Mouse (Mus musculus) C2C12 (cell line): ENCODE results near the gene Setd5. TPM values are rescaled to one million over a fixed set of nuclear protein-coding genes. Genes with fewer than 3 reads are reported as not detected.
A peak's percentile ranks its signal among the peaks of the same experiment; 100 is the strongest.

Experiments used
- H3K27me3 ChIP-seq: one replicate; pipeline ENCODE4 v1.6.1; 2011; ENCODE audit not compliant: control insufficient read depth, insufficient read depth, insufficient read length
- H3K36me3 ChIP-seq: one replicate; pipeline ENCODE4 v1.6.1; 2011; ENCODE audit not compliant: control insufficient read depth, insufficient read depth
- H3K4me3 ChIP-seq: one replicate; pipeline ENCODE4 v1.5.1; 2011; ENCODE audit warnings: mild to moderate bottlenecking, control low read depth; ENCODE audit not compliant: poor library complexity, insufficient read depth, severe bottlenecking
- H3K79me2 ChIP-seq: one replicate; pipeline ENCODE4 v1.6.1; 2011; ENCODE audit not compliant: control insufficient read depth, insufficient read depth
- H3K79me3 ChIP-seq: one replicate; pipeline ENCODE4 v1.6.1; 2011; ENCODE audit warnings: low read depth, control low read depth
- H3ac ChIP-seq: one replicate; pipeline ENCODE3; 2011; ENCODE audit warnings: low read depth; ENCODE audit not compliant: control insufficient read depth, insufficient read length
- CEBPB ChIP-seq: IDR thresholded peaks from one replicate; pipeline ENCODE4 v1.6.1; 2011; ENCODE audit warnings: low read depth, mild to moderate bottlenecking, control low read depth, moderate library complexity
- CTCF ChIP-seq: IDR thresholded peaks from one replicate; pipeline ENCODE4 v1.5.1; 2011; ENCODE audit not compliant: control insufficient read depth, insufficient read depth, insufficient read length
- FOSL1 ChIP-seq: IDR thresholded peaks from one replicate; pipeline ENCODE4 v1.8.0; 2011; ENCODE audit warnings: mild to moderate bottlenecking, low read length; ENCODE audit not compliant: poor library complexity, insufficient read depth, severe bottlenecking
- MAX ChIP-seq: IDR thresholded peaks from one replicate; pipeline ENCODE4 v1.6.1; 2011; ENCODE audit warnings: mild to moderate bottlenecking, control low read depth
- MYOD1 ChIP-seq: IDR thresholded peaks from one replicate; pipeline ENCODE4 v1.6.1; 2011; ENCODE audit warnings: low read depth; ENCODE audit not compliant: control insufficient read depth, insufficient read length
- MYOG ChIP-seq: IDR thresholded peaks from one replicate; pipeline ENCODE4 v1.6.1; 2011; ENCODE audit not compliant: control insufficient read depth, insufficient read length; ENCODE audit errors: extremely low read depth
- USF1 ChIP-seq: IDR thresholded peaks from one replicate; pipeline ENCODE4 v1.6.1; 2011; ENCODE audit warnings: low read depth, mild to moderate bottlenecking, control low read depth, moderate library complexity
- polyA plus RNA-seq: library from polyadenylated mRNA; unstranded; fragments of >200 nt; fragmentation: generic; extraction: Trizol; gene quantifications from one replicate; pipeline ENCODE4 v1.2.1, GENCODE M21; 2012; ENCODE audit warnings: missing spikeins

The Setd5 gene
- polyA plus RNA-seq, 1 experiment: 17.0 TPM

- TF ChIP-seq FOSL1 (no peak), USF1 (no peak), MAX (no peak), CTCF (no peak), MYOD1 (no peak), CEBPB (no peak), MYOG (no peak)
- no peaks in the 10 kb centered on the region for H3K36me3 ChIP-seq
- no peak overlapping the region for H3K4me3 ChIP-seq
- H3ac ChIP-seq: no peak overlapping the region
- H3K79me3 ChIP-seq: no peaks in the 10 kb centered on the region
- H3K79me2 ChIP-seq: no peaks in the 10 kb centered on the region
- no peaks in the 10 kb centered on the region for H3K27me3 ChIP-seq
These were observed 45.0 kb upstream of the Setd5 start for GRCm38 (mm10) chr6:113032121-113032520.

- H3K79me2 ChIP-seq: no peaks in the 10 kb centered on the region
- no peak overlapping the region for H3K4me3 ChIP-seq
- H3K27me3 ChIP-seq: no peaks in the 10 kb centered on the region
- no peaks in the 10 kb centered on the region for H3K79me3 ChIP-seq
- H3ac ChIP-seq: no peak overlapping the region
- no peaks in the 10 kb centered on the region for H3K36me3 ChIP-seq
- TF ChIP-seq USF1: no peak
These were observed 44.0 kb upstream of the Setd5 start for GRCm38 (mm10) chr6:113033185-113033584.

GRCm38 (mm10) chr6:113034466-113034865, 42.7 kb upstream of the Setd5 start:
- no peaks in the 10 kb centered on the region for H3K27me3 ChIP-seq
- no peak overlapping the region for H3ac ChIP-seq
- no peaks in the 10 kb centered on the region for H3K79me2 ChIP-seq
- H3K79me3 ChIP-seq: no peaks in the 10 kb centered on the region
- H3K4me3 ChIP-seq: no peak overlapping the region
- TF ChIP-seq MYOG: no peak
- TF ChIP-seq USF1: no peak
- TF ChIP-seq CEBPB: no peak
- no peak for TF ChIP-seq FOSL1
- TF ChIP-seq MYOD1: no peak
- no peak for TF ChIP-seq MAX
- no peak for TF ChIP-seq CTCF
- H3K36me3 ChIP-seq: no peaks in the 10 kb centered on the region

GRCm38 (mm10) chr6:113036463-113037175, 40.5 kb upstream of the Setd5 start:
- Histone ChIP-seq H3K79me3 (no peaks in the 10 kb centered on the region), H3K36me3 (no peaks in the 10 kb centered on the region)

GRCm38 (mm10) chr6:113037946-113038734, 39.0 kb upstream of the Setd5 start:
- Histone ChIP-seq H3K27me3 (no peaks in the 10 kb centered on the region), H3K36me3 (no peaks in the 10 kb centered on the region), H3K4me3 (no peak overlapping the region), H3K79me2 (no peaks in the 10 kb centered on the region), H3ac (no peak overlapping the region), H3K79me3 (no peaks in the 10 kb centered on the region)
- TF ChIP-seq CTCF (peak; percentile 64), MYOG (no peak)

More at GRCm38 (mm10) chr6:113036463-113037175, 40.5 kb upstream of the Setd5 start:
- no peaks in the 10 kb centered on the region for H3K79me2 ChIP-seq
- H3K4me3 ChIP-seq: no peak overlapping the region
- TF ChIP-seq USF1: no peak
- TF ChIP-seq MYOD1: no peak
- TF ChIP-seq CTCF: no peak
- no peak for TF ChIP-seq FOSL1
- TF ChIP-seq MAX: no peak
- no peak for TF ChIP-seq MYOG
- no peak for TF ChIP-seq CEBPB
- H3ac ChIP-seq: no peak overlapping the region
- H3K27me3 ChIP-seq: no peaks in the 10 kb centered on the region

- no peaks in the 10 kb centered on the region for H3K36me3 ChIP-seq
- H3K79me3 ChIP-seq: no peaks in the 10 kb centered on the region
- no peak for TF ChIP-seq CTCF
- no peak for TF ChIP-seq MAX
- no peak for TF ChIP-seq CEBPB
- no peak for TF ChIP-seq FOSL1
- no peak for TF ChIP-seq USF1
- TF ChIP-seq MYOG: no peak
- no peak overlapping the region for H3K4me3 ChIP-seq
- H3K27me3 ChIP-seq: no peaks in the 10 kb centered on the region
- no peak overlapping the region for H3ac ChIP-seq
- H3K79me2 ChIP-seq: no peaks in the 10 kb centered on the region
These were observed 38.5 kb upstream of the Setd5 start for GRCm38 (mm10) chr6:113038735-113039058.
